Mouse (Mus musculus) G1E (cell line): Measurements from ENCODE around the gene Polr2c.

Experiments used
- CTCF ChIP-seq: IDR thresholded peaks from 2 replicates; pipeline ENCODE4 v1.5.1; 2012; ENCODE audit warnings: low read depth, low read length, inconsistent platforms, mixed read lengths
- GATA2 ChIP-seq: IDR thresholded peaks from 2 replicates; pipeline ENCODE4 v1.6.1; 2012; ENCODE audit warnings: low read depth, low read length, inconsistent platforms, borderline replicate concordance

DNA sequence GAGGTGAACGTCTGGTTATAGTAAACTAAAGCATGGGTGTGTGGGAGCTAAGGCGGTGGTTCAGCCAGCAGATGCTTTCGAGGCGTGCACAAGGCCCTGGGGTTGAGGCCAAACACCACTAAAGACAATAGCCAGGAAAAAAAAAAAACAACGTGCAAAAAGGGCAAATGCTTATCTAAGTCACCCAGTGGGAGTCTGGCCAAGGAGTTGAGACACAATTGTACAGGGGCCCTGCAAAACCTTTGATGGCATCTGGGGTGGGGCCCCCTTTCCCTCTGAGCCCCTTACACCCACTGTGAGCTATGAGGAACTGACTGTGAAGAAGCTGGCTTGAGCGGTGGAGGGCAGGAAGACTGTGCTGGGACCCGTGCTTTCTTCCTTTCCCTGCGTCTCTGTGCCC, 65.4 kb downstream of the Polr2c start:
- TF ChIP-seq CTCF (no peak), GATA2 (no peak)
